Mouse (Mus musculus): ENCODE data around the gene Rgl1.

DNA sequence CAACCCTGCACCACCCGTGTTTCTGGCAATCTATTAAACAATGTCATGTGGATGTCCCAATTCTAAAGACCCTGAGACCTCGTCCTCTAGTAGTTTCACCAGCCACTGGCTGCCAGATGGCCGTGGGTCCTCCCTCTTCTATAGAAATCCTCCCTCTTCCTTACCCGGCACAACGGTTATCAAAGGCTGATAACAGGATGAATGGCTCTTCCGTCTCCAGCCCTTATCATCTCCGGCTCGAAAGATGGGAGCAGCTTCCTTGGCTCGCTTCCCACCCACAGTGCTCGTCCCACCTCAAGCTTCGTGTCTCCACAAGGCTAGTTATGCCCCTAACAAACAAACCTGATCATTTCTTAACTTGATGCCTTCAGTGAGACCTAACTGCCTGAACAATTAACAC is 242.9 kb downstream of the Rgl1 start:
- TF ChIP-seq CTCF (IDR thresholded peaks at IDR 0.05; ENCODE audit: borderline replicate concordance, control insufficient read depth, extremely low read depth, insufficient read depth, low read length, poor library complexity) (no peak), POLR2A (IDR thresholded peaks at IDR 0.05; ENCODE audit: control insufficient read depth, extremely low read depth, insufficient read depth, low read length, poor library complexity) (no peak)
